Mouse (Mus musculus) C2C12 (cell line): ENCODE results near the gene Nsd1.

ENCODE experiments used
- CEBPB ChIP-seq: IDR thresholded peaks from one replicate; pipeline ENCODE4 v1.6.1; 2011; ENCODE audit warnings: low read depth, mild to moderate bottlenecking, control low read depth, moderate library complexity
- CTCF ChIP-seq: IDR thresholded peaks from one replicate; pipeline ENCODE4 v1.5.1; 2011; ENCODE audit not compliant: control insufficient read depth, insufficient read depth, insufficient read length
- FOSL1 ChIP-seq: IDR thresholded peaks from one replicate; pipeline ENCODE4 v1.8.0; 2011; ENCODE audit warnings: mild to moderate bottlenecking, low read length; ENCODE audit not compliant: poor library complexity, insufficient read depth, severe bottlenecking
- MAX ChIP-seq: IDR thresholded peaks from one replicate; pipeline ENCODE4 v1.6.1; 2011; ENCODE audit warnings: mild to moderate bottlenecking, control low read depth
- MYOD1 ChIP-seq: IDR thresholded peaks from one replicate; pipeline ENCODE4 v1.6.1; 2011; ENCODE audit warnings: low read depth; ENCODE audit not compliant: control insufficient read depth, insufficient read length
- MYOG ChIP-seq: IDR thresholded peaks from one replicate; pipeline ENCODE4 v1.6.1; 2011; ENCODE audit not compliant: control insufficient read depth, insufficient read length; ENCODE audit errors: extremely low read depth
- USF1 ChIP-seq: IDR thresholded peaks from one replicate; pipeline ENCODE4 v1.6.1; 2011; ENCODE audit warnings: low read depth, mild to moderate bottlenecking, control low read depth, moderate library complexity

GRCm38 (mm10) chr13:55183382-55183781, 26.2 kb upstream of the Nsd1 start:
- TF ChIP-seq CTCF, result no peak
- no peak for TF ChIP-seq CEBPB
- no peak for TF ChIP-seq USF1
- TF ChIP-seq MAX, result no peak
- TF ChIP-seq MYOD1, result no peak
- TF ChIP-seq MYOG, result no peak
- TF ChIP-seq FOSL1, result no peak
